Mouse (Mus musculus): ENCODE data around the gene Rhox2f. TPM values are rescaled to one million over a fixed set of nuclear protein-coding genes. Genes with fewer than 3 reads are reported as not detected.
"Not testable (repeated sequence)": the region's sequence is repeated elsewhere in the genome, so short reads cannot be mapped to it uniquely, and the experiment has no call there.

The Rhox2f gene
- not detected in 2 replicates for polyA plus RNA-seq (2012; rRNA removed)

DNA sequence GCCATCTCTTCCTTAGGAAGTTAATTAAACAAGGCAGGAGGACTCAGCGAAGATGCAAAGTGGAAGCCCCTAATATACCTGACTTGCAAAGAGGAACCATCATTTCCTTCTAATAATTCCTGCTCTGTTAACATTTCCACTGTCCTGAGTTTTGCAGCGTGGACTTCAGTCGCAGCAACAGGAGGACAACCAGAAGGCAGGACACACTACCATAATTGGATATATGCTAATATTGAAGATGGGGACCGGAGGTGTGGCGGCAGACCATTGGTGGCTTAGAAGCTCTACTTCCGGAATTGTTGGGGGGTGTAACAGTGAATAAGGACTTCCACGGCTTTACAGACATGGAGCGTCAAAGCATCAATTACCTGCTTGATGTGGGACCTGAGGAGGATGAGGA is at the start of gene Rhox2f:
Rhox2f (plus strand) TSS at position 301 of the 400 bp plus-strand sequence.
- DNase-seq (ENCODE audit: low spot score): not testable (repeated sequence)

DNA sequence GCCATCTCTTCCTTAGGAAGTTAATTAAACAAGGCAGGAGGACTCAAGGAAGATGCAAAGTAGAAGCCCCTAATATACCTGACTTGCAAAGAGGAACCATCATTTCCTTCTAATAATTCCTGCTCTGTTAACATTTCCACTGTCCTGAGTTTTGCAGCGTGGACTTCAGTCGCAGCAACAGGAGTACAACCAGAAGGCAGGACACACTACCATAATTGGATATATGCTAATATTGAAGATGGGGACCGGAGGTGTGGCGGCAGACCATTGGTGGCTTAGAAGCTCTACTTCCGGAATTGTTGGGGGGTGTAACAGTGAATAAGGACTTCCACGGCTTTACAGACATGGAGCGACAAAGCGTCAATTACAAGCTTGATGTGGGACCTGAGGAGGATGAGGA is 41.1 kb upstream of the Rhox2f start, which contains the start of gene Rhox2e:
Rhox2e (plus strand) TSS at position 301 of the 400 bp plus-strand sequence.
- DNase-seq (ENCODE audit: low spot score): not testable (repeated sequence)

DNA sequence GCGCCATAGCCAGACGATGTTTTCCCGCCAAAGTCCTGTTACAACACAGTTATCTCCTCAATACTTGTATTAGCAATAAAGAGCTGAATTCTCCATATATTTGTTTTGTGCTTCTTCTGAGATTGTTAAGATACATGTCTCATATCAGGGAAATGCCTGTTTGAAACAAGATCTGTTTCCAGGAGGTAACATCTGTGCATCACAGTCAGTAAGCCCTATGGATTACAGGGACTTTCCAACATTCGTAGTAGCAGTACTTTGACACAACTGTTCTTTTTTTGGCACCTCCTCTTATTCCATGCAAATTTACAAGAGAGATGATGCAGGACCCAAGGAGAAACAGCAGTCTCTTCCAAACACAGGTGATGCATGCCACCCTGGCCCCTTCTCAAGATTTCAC is 29.5 kb upstream of the Rhox2f start, which contains the start of gene Rhox3e:
Rhox3e (plus strand) TSS at position 301 of the 400 bp plus-strand sequence.
- DNase-seq (ENCODE audit: low spot score): not testable (repeated sequence)

DNA sequence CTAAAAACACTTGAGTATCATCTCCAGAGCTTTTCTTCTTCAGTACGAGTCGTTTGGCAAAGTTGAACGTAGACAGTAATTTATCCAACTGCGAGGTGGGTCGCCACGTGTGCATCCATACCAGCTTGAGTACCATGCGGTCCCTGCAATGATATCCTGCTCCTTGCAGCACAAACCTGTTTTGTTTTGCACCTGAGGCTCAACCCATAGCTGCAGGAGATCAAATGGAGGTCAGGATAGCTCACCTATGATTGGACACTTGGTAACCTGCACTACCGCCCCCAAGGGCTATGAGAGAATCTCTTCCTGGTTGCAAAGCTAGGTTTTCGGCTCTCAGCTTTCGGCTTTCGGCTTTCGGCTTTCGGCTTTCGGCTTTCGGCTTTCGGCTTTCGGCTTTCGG is 14.1 kb upstream of the Rhox2f start, which contains the start of gene Rhox4e:
Rhox4e (plus strand) TSS at position 301 of the 400 bp plus-strand sequence.
- DNase-seq (ENCODE audit: low spot score): not testable (repeated sequence)

DNA sequence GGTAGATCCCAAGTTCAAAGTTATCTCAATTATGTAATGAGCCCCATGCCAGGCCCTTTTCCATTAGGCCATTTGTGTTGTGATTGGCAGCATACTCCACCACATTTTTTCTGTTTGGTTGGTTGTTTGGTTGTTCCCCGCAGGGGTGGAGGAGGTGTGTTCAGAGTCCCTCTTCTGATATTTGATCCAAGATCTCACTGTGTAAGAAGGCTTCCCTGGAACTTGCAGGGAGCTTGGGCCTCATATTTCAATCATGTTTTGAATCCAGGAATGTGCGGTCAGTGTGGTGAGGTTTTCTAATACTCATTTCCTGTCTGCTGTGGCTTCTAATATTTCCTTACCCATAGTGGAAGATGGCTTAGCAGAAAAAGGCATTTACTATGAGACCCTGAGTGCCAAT is 1.4 kb downstream of the Rhox2f start:
- not testable (repeated sequence) for DNase-seq (ENCODE audit: low spot score)

DNA sequence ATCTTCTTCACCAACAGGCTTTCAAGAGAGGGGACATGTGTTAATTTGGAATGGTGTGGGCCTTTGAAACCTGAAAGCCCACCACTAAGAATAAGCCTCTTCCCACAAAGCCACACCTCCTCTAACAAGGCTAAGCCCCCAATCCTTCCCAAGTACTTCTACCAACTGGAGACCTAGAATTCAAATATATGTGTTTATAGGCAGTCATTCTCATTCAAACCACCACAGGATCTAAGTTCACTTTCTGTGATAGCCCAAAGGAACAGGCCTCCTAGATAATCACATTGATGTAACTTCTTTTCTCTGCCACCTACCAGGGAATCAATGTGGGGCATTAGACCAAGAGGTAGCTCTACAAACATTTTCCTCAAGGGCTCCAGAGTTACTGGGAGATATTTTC is 9.5 kb downstream of the Rhox2f start, which contains the start of gene Rhox3f:
Rhox3f (plus strand) TSS at position 301 of the 400 bp plus-strand sequence.
- DNase-seq (ENCODE audit: low spot score): not testable (repeated sequence)

DNA sequence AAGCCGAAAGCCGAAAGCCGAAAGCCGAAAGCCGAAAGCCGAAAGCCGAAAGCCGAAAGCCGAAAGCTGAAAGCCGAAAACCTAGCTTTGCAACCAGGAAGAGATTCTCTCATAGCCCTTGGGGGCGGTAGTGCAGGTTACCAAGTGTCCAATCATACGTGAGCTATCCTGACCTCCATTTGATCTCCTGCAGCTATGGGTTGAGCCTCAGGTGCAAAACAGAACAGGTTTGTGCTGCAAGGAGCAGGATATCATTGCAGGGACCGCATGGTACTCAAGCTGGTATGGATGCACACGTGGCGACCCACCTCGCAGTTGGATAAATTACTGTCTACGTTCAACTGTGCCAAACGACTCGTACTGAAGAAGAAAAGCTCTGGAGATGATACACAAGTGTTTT is 36.4 kb downstream of the Rhox2f start, which contains the start of gene Rhox4f:
Rhox4f (minus strand) TSS at position 101 of the 400 bp plus-strand sequence.
- DNase-seq (ENCODE audit: low spot score): not testable (repeated sequence)

Other genes starting within 250 kb of the Rhox2f start
- not detected in 2 replicates for gene Rhox3a2, start 191.4 kb upstream of the Rhox2f start, polyA plus RNA-seq (2012; rRNA removed)
- gene Rhox4a2, start 180.6 kb upstream of the Rhox2f start, polyA plus RNA-seq (2012; rRNA removed): not detected in 2 replicates
- gene Rhox2b, start 159.3 kb upstream of the Rhox2f start, polyA plus RNA-seq (2012; rRNA removed): not detected in 2 replicates
- gene Rhox4b, start 138.9 kb upstream of the Rhox2f start, polyA plus RNA-seq (2012; rRNA removed): not detected in 2 replicates
- not detected in 2 replicates for gene Rhox2c, start 117.7 kb upstream of the Rhox2f start, polyA plus RNA-seq (2012; rRNA removed)
- gene Rhox3c, start 112.8 kb upstream of the Rhox2f start, polyA plus RNA-seq (2012; rRNA removed): not detected in 2 replicates
- not detected in 2 replicates for gene Rhox4c, start 91.1 kb upstream of the Rhox2f start, polyA plus RNA-seq (2012; rRNA removed)
- gene Rhox2d, start 78.0 kb upstream of the Rhox2f start, polyA plus RNA-seq (2012; rRNA removed): not detected in 2 replicates
- not detected in 2 replicates for gene Rhox4d, start 57.0 kb upstream of the Rhox2f start, polyA plus RNA-seq (2012; rRNA removed)
- gene Rhox2e, start 41.0 kb upstream of the Rhox2f start, polyA plus RNA-seq (2012; rRNA removed): not detected in 2 replicates
- gene Rhox3e, start 29.4 kb upstream of the Rhox2f start, polyA plus RNA-seq (2012; rRNA removed): not detected in 2 replicates
- gene Rhox4e, start 14.0 kb upstream of the Rhox2f start, polyA plus RNA-seq (2012; rRNA removed): not detected in 2 replicates
- gene Rhox3f, start 9.6 kb downstream of the Rhox2f start, polyA plus RNA-seq (2012; rRNA removed): not detected in 2 replicates
- gene Rhox4f, start 36.3 kb downstream of the Rhox2f start, polyA plus RNA-seq (2012; rRNA removed): not detected in 2 replicates
- gene Rhox3g, start 57.2 kb downstream of the Rhox2f start, polyA plus RNA-seq (2012; rRNA removed): not detected in 2 replicates
- not detected in 2 replicates for gene Rhox2g, start 72.1 kb downstream of the Rhox2f start, polyA plus RNA-seq (2012; rRNA removed)
- not detected in 2 replicates for gene Rhox4g, start 79.9 kb downstream of the Rhox2f start, polyA plus RNA-seq (2012; rRNA removed)
- gene Rhox3h, start 97.4 kb downstream of the Rhox2f start, polyA plus RNA-seq (2012; rRNA removed): not detected in 2 replicates
- gene Rhox2h, start 101.9 kb downstream of the Rhox2f start, polyA plus RNA-seq (2012; rRNA removed): not detected in 2 replicates
- 8.6 and 9.8 TPM in 2 replicates for gene Rhox5, start 233.4 kb downstream of the Rhox2f start, polyA plus RNA-seq (2012; rRNA removed)

Data from urinary bladder, adult 2 months (tissue).